Mouse (Mus musculus): ENCODE measurements around the gene Fgfr2.
"Not testable (repeated sequence)": the region's sequence is repeated elsewhere in the genome, so short reads cannot be mapped to it uniquely, and the experiment has no call there.

GRCm38 (mm10) chr7:131040760-131041159 is 2082.4 kb downstream of the Fgfr2 start:
- not testable (repeated sequence) for TF ChIP-seq CTCF (IDR thresholded peaks at IDR 0.05; ENCODE audit: borderline replicate concordance, extremely low read depth, insufficient read depth, insufficient read length); POLR2A (IDR thresholded peaks at IDR 0.05; ENCODE audit: borderline replicate concordance, extremely low read depth, insufficient read depth, insufficient read length, poor library complexity, severe bottlenecking)

Measured in brain, embryonic 14.5 days (tissue).